Mouse (Mus musculus) C2C12 (cell line): ENCODE measurements around the gene Cda. TPM values are rescaled to one million over a fixed set of nuclear protein-coding genes. Genes with fewer than 3 reads are reported as not detected.

Experiments used
- H3K27me3 ChIP-seq: one replicate; pipeline ENCODE4 v1.6.1; 2011; ENCODE audit not compliant: control insufficient read depth, insufficient read depth, insufficient read length
- H3K36me3 ChIP-seq: one replicate; pipeline ENCODE4 v1.6.1; 2011; ENCODE audit not compliant: control insufficient read depth, insufficient read depth
- H3K4me3 ChIP-seq: one replicate; pipeline ENCODE4 v1.5.1; 2011; ENCODE audit warnings: mild to moderate bottlenecking, control low read depth; ENCODE audit not compliant: poor library complexity, insufficient read depth, severe bottlenecking
- H3K79me2 ChIP-seq: one replicate; pipeline ENCODE4 v1.6.1; 2011; ENCODE audit not compliant: control insufficient read depth, insufficient read depth
- H3K79me3 ChIP-seq: one replicate; pipeline ENCODE4 v1.6.1; 2011; ENCODE audit warnings: low read depth, control low read depth
- H3ac ChIP-seq: one replicate; pipeline ENCODE3; 2011; ENCODE audit warnings: low read depth; ENCODE audit not compliant: control insufficient read depth, insufficient read length
- CEBPB ChIP-seq: IDR thresholded peaks from one replicate; pipeline ENCODE4 v1.6.1; 2011; ENCODE audit warnings: low read depth, mild to moderate bottlenecking, control low read depth, moderate library complexity
- CTCF ChIP-seq: IDR thresholded peaks from one replicate; pipeline ENCODE4 v1.5.1; 2011; ENCODE audit not compliant: control insufficient read depth, insufficient read depth, insufficient read length
- FOSL1 ChIP-seq: IDR thresholded peaks from one replicate; pipeline ENCODE4 v1.8.0; 2011; ENCODE audit warnings: mild to moderate bottlenecking, low read length; ENCODE audit not compliant: poor library complexity, insufficient read depth, severe bottlenecking
- MAX ChIP-seq: IDR thresholded peaks from one replicate; pipeline ENCODE4 v1.6.1; 2011; ENCODE audit warnings: mild to moderate bottlenecking, control low read depth
- MYOD1 ChIP-seq: IDR thresholded peaks from one replicate; pipeline ENCODE4 v1.6.1; 2011; ENCODE audit warnings: low read depth; ENCODE audit not compliant: control insufficient read depth, insufficient read length
- MYOG ChIP-seq: IDR thresholded peaks from one replicate; pipeline ENCODE4 v1.6.1; 2011; ENCODE audit not compliant: control insufficient read depth, insufficient read length; ENCODE audit errors: extremely low read depth
- USF1 ChIP-seq: IDR thresholded peaks from one replicate; pipeline ENCODE4 v1.6.1; 2011; ENCODE audit warnings: low read depth, mild to moderate bottlenecking, control low read depth, moderate library complexity
- polyA plus RNA-seq: library from polyadenylated mRNA; unstranded; fragments of >200 nt; fragmentation: generic; extraction: Trizol; gene quantifications from one replicate; pipeline ENCODE4 v1.2.1, GENCODE M21; 2012; ENCODE audit warnings: missing spikeins

The Cda gene
- polyA plus RNA-seq, 1 experiment: 8.7 TPM

- H3K36me3 ChIP-seq: no peaks in the 10 kb centered on the region
- peaks cover 12% of the 10 kb centered on the region for H3K27me3 ChIP-seq
- no peak for TF ChIP-seq MYOG
- TF ChIP-seq FOSL1: no peak
- TF ChIP-seq MYOD1: no peak
- TF ChIP-seq MAX: no peak
- no peak for TF ChIP-seq CEBPB
- TF ChIP-seq USF1: no peak
- TF ChIP-seq CTCF: no peak
- H3K4me3 ChIP-seq: no peak overlapping the region
- no peaks in the 10 kb centered on the region for H3K79me2 ChIP-seq
- no peak overlapping the region for H3ac ChIP-seq
- no peaks in the 10 kb centered on the region for H3K79me3 ChIP-seq
Observed at GRCm38 (mm10) chr4:138377526-138377925, 9.7 kb upstream of the Cda start.

- H3K27me3 ChIP-seq: no peaks in the 10 kb centered on the region
- TF ChIP-seq USF1 (no peak), MYOG (no peak), MAX (no peak), FOSL1 (no peak), CEBPB (no peak), CTCF (no peak), MYOD1 (no peak)
- no peaks in the 10 kb centered on the region for H3K36me3 ChIP-seq
- no peak overlapping the region for H3K4me3 ChIP-seq
- H3ac ChIP-seq: no peak overlapping the region
- no peaks in the 10 kb centered on the region for H3K79me3 ChIP-seq
- no peaks in the 10 kb centered on the region for H3K79me2 ChIP-seq
Observed at GRCm38 (mm10) chr4:138375117-138375516, 7.3 kb upstream of the Cda start.

- Histone ChIP-seq H3K79me3 (no peaks in the 10 kb centered on the region), H3K36me3 (no peaks in the 10 kb centered on the region), H3K4me3 (no peak overlapping the region), H3K27me3 (no peaks in the 10 kb centered on the region), H3K79me2 (no peaks in the 10 kb centered on the region), H3ac (no peak overlapping the region)
- TF ChIP-seq CEBPB (no peak), MYOD1 (no peak), USF1 (no peak)
Observed at GRCm38 (mm10) chr4:138370996-138371516, 3.3 kb upstream of the Cda start.

- H3K79me3 ChIP-seq: no peaks in the 10 kb centered on the region
- no peaks in the 10 kb centered on the region for H3K36me3 ChIP-seq
- no peaks in the 10 kb centered on the region for H3K79me2 ChIP-seq
- H3K4me3 ChIP-seq: no peak overlapping the region
- no peak overlapping the region for H3ac ChIP-seq
- no peaks in the 10 kb centered on the region for H3K27me3 ChIP-seq
- no peak for TF ChIP-seq MYOD1
- TF ChIP-seq MYOG: no peak
- no peak for TF ChIP-seq FOSL1
- no peak for TF ChIP-seq MAX
Observed at GRCm38 (mm10) chr4:138368498-138369260, 887 bp upstream of the Cda start.

GRCm38 (mm10) chr4:138366561-138366960, 1.2 kb downstream of the Cda start:
- H3K36me3 ChIP-seq: no peaks in the 10 kb centered on the region
- no peak overlapping the region for H3K4me3 ChIP-seq
- H3ac ChIP-seq: no peak overlapping the region
- H3K79me3 ChIP-seq: no peaks in the 10 kb centered on the region
- H3K27me3 ChIP-seq: no peaks in the 10 kb centered on the region
- TF ChIP-seq CEBPB: no peak
- no peak for TF ChIP-seq MAX
- TF ChIP-seq MYOG: no peak
- TF ChIP-seq USF1: no peak
- TF ChIP-seq CTCF: no peak
- no peak for TF ChIP-seq FOSL1
- TF ChIP-seq MYOD1: no peak
- no peaks in the 10 kb centered on the region for H3K79me2 ChIP-seq

- no peak for TF ChIP-seq CTCF
- no peak for TF ChIP-seq CEBPB
- Histone ChIP-seq H3K79me2 (no peaks in the 10 kb centered on the region), H3ac (no peak overlapping the region), H3K36me3 (no peaks in the 10 kb centered on the region), H3K79me3 (no peaks in the 10 kb centered on the region), H3K27me3 (no peaks in the 10 kb centered on the region), H3K4me3 (no peak overlapping the region)
Observed at GRCm38 (mm10) chr4:138363511-138363910, 4.3 kb downstream of the Cda start.
